Mouse (Mus musculus): ENCODE measurements at regions not wholly inside any gene's neighbourhood (a gene's known extent, or its start where the extent isn't known, plus 50 kb on each side); places are given as distances from the start of the nearest gene placed in this dataset.
"Not testable (repeated sequence)": the region's sequence is repeated elsewhere in the genome, so short reads cannot be mapped to it uniquely, and the experiment has no call there.

DNA sequence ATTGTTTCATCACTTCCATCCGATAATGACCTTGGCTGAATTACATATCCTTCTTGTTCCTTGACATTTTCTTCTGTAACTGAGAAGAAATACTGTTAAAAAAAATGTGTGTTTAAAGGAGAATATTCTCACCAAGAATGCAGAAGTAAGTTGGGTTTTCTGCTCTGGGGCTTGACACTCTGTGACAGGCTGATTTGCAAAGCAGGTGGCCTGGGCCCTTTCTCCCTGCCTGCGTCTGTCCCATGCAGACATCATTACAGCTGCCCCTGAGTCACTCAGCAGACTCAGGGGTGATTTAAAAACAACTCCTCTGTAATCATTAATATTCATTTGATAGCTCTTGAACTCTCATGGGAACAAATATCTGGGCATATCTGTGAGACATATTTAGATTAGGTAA lies 229.4 kb upstream of the Synpr start:
- no peak overlapping the region for H3K4me2 ChIP-seq
- H3K4me1 ChIP-seq, result no peaks in the 10 kb centered on the region
- no peaks in the 10 kb centered on the region for H3K36me3 ChIP-seq
- H3K27me3 ChIP-seq, result no peaks in the 10 kb centered on the region
- no peak overlapping the region for H3K4me3 ChIP-seq (replicated peaks)
- H3K9ac ChIP-seq, result no peak overlapping the region
- no peak for ATAC-seq (replicated peaks; ENCODE audit: low FRiP score)
- no peaks in the 10 kb centered on the region for H3K9me3 ChIP-seq (replicated peaks)
- WGBS, result 61% methylated on average over 2 of the region's 2 CpGs
- no peak overlapping the region for H3K27ac ChIP-seq

DNA sequence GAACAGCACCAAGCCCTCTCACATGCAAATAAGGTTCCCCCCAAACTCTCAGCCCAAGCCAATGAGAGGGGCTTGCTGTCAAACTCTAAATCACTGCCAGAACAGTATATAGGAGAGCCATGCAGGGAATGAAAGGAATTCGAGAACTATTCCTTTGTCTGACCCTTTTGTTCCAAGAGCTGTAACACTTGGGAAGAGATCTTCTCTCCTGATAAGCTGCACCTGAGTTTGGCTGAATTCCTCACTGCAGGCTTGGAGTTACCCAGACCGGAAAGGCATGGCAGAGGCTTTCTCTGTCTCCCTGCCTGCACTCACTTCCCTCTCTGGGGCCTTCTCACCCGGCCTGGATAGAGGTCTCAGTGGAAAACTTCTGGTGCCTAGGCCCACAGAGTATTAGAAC lies 219.7 kb upstream of the Cadps start:
- H3K9ac ChIP-seq; H3K36me3 ChIP-seq; ATAC-seq (replicated peaks; ENCODE audit: low FRiP score); H3K4me2 ChIP-seq; H3K27ac ChIP-seq; H3K9me3 ChIP-seq (replicated peaks); H3K27me3 ChIP-seq; H3K4me1 ChIP-seq; H3K4me3 ChIP-seq (replicated peaks): not testable (repeated sequence)
- WGBS, result 40% methylated on average over 3 of the region's 3 CpGs

DNA sequence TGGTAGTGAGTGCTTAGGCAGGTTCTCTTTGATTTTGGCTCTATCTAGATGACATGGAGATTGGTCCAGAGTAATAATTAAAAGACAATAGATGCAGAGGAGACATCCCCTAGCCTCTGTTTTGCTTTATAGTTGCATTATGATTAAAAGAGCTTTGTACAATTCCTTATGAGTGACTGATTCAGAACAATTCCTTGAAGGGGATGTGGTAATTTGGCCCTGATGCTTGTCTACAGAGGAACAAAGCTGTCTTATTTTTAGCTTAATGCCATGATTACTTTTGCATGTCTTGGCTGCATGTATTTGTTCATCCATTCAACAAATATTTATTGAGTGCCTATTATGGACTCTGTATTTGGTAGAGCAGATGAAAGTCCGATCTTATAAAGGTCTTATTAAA lies 218.9 kb upstream of the Cadps start:
- H3K4me2 ChIP-seq, result no peak overlapping the region
- H3K4me1 ChIP-seq, result no peaks in the 10 kb centered on the region
- no peak for ATAC-seq (replicated peaks; ENCODE audit: low FRiP score)
- 82% methylated on average over 1 of the region's 1 CpGs for WGBS
- no peak overlapping the region for H3K4me3 ChIP-seq (replicated peaks)
- no peaks in the 10 kb centered on the region for H3K36me3 ChIP-seq
- H3K27ac ChIP-seq, result no peak overlapping the region
- no peak overlapping the region for H3K9ac ChIP-seq
- H3K27me3 ChIP-seq, result no peaks in the 10 kb centered on the region
- H3K9me3 ChIP-seq (replicated peaks), result no peaks in the 10 kb centered on the region

DNA sequence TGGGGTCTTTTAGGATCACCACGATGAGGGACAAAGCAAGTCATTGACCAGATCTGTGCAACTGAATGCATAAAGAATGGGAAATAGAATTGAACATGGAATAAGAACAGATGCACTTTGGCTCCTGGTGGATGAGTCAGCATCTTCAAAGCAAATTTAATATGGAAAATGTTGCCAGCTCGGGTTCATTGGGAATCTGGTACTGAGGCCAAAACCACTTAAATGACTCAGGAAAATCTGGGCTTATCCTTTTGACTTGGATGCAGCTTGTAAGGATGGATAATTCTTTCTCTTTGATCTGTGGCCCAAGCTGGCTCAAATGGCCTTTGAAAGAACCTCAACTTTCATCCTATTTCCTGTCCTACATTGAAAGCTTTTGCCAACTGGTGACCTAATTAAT lies 217.3 kb upstream of the Cadps start:
- H3K9ac ChIP-seq, result no peak overlapping the region
- H3K27me3 ChIP-seq, result no peaks in the 10 kb centered on the region
- no peak overlapping the region for H3K4me3 ChIP-seq (replicated peaks)
- ATAC-seq (replicated peaks; ENCODE audit: low FRiP score), result no peak
- no peak overlapping the region for H3K4me2 ChIP-seq
- no peaks in the 10 kb centered on the region for H3K36me3 ChIP-seq
- H3K9me3 ChIP-seq (replicated peaks), result no peaks in the 10 kb centered on the region
- H3K27ac ChIP-seq, result no peak overlapping the region
- WGBS, result 78% methylated on average over 2 of the region's 2 CpGs
- H3K4me1 ChIP-seq, result no peaks in the 10 kb centered on the region

DNA sequence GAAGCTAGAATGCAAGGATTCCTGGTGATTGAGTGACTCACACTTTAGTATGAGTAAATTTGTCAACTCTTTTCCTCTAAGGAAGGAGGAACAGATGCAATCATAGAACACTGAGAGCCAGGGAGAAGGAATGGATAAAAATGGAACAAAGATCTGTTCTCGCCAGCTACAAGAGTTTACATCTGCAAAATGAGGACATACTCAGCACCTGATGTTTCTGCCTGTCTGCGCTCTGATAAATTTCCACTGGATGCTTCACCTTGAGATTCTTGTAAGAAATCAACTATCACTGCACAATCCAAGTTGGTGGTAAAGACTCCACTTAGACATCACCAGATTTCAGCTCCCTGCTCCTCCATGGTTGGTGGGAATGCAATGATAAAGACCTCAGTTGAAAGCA lies 214.5 kb upstream of the Cadps start:
- no peak for ATAC-seq (replicated peaks; ENCODE audit: low FRiP score)
- no peak overlapping the region for H3K27ac ChIP-seq
- WGBS, result 91% methylated on average over 2 of the region's 2 CpGs
- H3K9ac ChIP-seq, result no peak overlapping the region
- no peak overlapping the region for H3K4me3 ChIP-seq (replicated peaks)
- no peak overlapping the region for H3K4me2 ChIP-seq
- no peaks in the 10 kb centered on the region for H3K27me3 ChIP-seq
- H3K4me1 ChIP-seq, result no peaks in the 10 kb centered on the region
- no peaks in the 10 kb centered on the region for H3K36me3 ChIP-seq
- no peaks in the 10 kb centered on the region for H3K9me3 ChIP-seq (replicated peaks)

DNA sequence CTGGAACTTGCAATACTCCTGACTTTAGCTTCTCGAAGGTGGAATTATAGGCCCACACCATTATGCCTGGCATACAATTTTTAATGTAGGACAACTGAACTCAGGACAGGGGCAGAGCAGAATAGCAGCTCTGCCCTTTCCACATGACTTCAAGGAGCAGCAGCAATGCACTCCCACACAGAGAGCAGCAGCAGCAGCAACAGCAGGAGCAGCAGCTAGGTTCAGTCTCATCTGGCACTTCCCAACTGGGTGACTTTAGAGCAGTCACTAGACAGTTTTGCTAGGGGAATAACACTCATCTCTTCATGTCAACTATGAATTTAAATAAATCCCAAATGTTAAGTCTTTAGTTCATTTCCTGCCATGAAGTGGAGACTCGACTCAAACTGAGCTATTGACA lies 206.9 kb upstream of the Cadps start:
- H3K4me2 ChIP-seq, result no peak overlapping the region
- no peaks in the 10 kb centered on the region for H3K9me3 ChIP-seq (replicated peaks)
- no peaks in the 10 kb centered on the region for H3K27me3 ChIP-seq
- no peaks in the 10 kb centered on the region for H3K36me3 ChIP-seq
- H3K9ac ChIP-seq, result no peak overlapping the region
- WGBS, result 76% methylated on average over 2 of the region's 2 CpGs
- H3K4me1 ChIP-seq, result no peaks in the 10 kb centered on the region
- no peak overlapping the region for H3K27ac ChIP-seq
- no peak overlapping the region for H3K4me3 ChIP-seq (replicated peaks)
- ATAC-seq (replicated peaks; ENCODE audit: low FRiP score), result no peak

DNA sequence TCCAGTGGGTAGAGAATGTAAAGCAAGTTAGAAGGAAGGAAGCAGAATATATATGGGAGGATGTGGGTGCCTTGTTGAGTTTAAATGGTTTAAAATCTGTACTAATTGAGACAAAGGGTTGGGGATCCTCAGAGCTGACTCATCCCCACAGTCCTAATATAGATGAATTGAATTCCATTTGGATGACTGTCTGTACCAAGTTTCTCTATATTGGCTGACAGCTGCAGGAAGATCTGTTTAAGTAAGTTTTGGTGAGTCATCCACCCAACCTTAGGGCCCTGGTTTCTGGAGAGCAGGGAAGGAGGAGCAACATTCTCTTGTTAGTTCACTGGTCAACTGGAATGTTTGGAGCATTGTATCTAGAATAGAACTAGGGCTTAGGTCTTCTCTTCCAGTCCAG lies 199.9 kb upstream of the Cadps start:
- Histone ChIP-seq H3K4me1 (no peaks in the 10 kb centered on the region), H3K9ac (no peak overlapping the region), H3K27me3 (no peaks in the 10 kb centered on the region), H3K9me3 (replicated peaks) (no peaks in the 10 kb centered on the region), H3K4me3 (replicated peaks) (no peak overlapping the region), H3K36me3 (no peaks in the 10 kb centered on the region), H3K27ac (no peak overlapping the region), H3K4me2 (no peak overlapping the region)
- no peak for ATAC-seq (replicated peaks; ENCODE audit: low FRiP score)

DNA sequence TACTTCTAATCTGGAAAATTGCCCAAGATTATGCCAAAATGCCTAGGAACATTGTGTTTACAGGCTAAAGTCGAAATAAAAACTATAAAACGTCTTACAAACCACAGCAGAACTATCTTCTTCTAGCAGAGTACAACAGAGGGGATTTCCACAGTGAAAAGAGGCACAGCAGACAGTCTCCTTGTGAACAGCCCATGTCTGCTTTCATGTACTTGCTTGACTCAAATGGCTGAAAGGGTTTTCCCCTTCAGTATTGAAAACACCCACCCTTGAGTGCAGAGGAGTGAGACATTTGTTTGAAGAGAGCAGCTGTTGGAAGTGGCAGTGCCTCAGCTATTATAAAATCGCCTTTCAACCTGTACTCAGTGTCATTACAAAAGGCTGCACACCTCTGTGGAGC lies 188.2 kb upstream of the Cadps start:
- H3K27ac ChIP-seq, result no peak overlapping the region
- 72% methylated on average over 3 of the region's 3 CpGs for WGBS
- no peak overlapping the region for H3K4me3 ChIP-seq (replicated peaks)
- no peak overlapping the region for H3K4me2 ChIP-seq
- no peak overlapping the region for H3K9ac ChIP-seq
- no peaks in the 10 kb centered on the region for H3K27me3 ChIP-seq
- no peaks in the 10 kb centered on the region for H3K4me1 ChIP-seq
- no peaks in the 10 kb centered on the region for H3K36me3 ChIP-seq
- no peak for ATAC-seq (replicated peaks; ENCODE audit: low FRiP score)
- no peaks in the 10 kb centered on the region for H3K9me3 ChIP-seq (replicated peaks)

DNA sequence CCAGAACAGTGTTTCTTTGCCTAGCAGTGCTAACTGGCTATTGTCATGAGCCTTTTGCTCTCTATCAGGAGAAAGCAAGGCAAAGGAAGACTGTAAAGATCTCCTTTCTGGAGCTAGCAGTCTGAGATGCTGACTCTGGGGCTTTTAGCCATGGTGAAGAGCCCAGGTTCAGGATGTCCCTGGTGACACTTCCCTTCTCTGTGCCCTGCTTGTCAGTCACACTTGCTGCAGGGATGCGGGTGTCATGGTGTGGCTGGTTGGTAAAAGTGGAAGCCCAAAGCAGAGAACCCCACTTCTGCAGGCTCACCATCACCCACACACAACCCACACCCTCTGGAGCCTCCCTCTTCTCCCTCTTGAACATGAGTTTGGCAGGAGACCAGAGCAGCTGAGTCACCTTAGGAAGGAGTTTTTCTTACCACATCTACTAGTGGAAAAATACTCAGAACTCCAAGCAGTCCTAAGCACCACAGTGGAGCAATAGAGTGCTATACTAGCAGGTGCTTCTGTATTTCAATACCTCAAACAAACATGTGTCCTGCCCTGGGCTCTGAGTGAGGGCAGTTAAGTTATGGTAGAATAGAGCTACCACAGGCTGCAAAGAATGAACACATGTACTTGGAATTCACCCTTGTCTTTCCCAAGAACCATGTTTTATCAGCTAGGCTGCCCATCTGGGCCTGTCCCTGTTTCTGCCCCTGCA lies 178.3 kb upstream of the Cadps start:
- no peak overlapping the region for H3K27ac ChIP-seq
- no peak overlapping the region for H3K4me2 ChIP-seq
- no peak overlapping the region for H3K9ac ChIP-seq
- no peak overlapping the region for H3K4me3 ChIP-seq (replicated peaks)
- no peak for ATAC-seq (replicated peaks; ENCODE audit: low FRiP score)
- 88% methylated on average over 1 of the region's 1 CpGs for WGBS
- no peaks in the 10 kb centered on the region for H3K36me3 ChIP-seq
- no peaks in the 10 kb centered on the region for H3K9me3 ChIP-seq (replicated peaks)
- H3K4me1 ChIP-seq, result no peaks in the 10 kb centered on the region
- no peaks in the 10 kb centered on the region for H3K27me3 ChIP-seq

DNA sequence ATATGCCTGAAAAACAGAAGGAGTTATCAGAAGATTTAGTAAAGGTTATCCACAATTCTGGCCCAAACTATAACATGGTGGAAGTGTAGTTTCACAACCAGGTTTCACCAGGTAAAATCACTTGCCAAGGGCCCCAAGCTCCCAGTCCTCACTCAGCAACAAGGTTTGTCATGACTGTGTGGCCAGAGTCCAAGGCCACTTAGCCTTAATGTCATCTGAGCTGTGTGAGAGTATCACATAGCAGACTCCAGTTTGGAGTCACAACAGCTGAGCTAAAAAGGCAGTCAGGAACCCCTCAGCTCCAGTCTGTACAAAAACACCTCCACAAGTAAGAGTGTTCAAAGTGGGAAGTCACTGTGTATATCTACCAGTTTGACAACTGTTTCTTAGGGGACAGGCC lies 156.5 kb upstream of the Cadps start:
- Histone ChIP-seq H3K4me1 (no peaks in the 10 kb centered on the region), H3K27ac (no peak overlapping the region), H3K36me3 (no peaks in the 10 kb centered on the region), H3K9me3 (replicated peaks) (no peaks in the 10 kb centered on the region), H3K9ac (no peak overlapping the region), H3K4me2 (no peak overlapping the region), H3K27me3 (no peaks in the 10 kb centered on the region), H3K4me3 (replicated peaks) (no peak overlapping the region)
- no peak for ATAC-seq (replicated peaks; ENCODE audit: low FRiP score)

DNA sequence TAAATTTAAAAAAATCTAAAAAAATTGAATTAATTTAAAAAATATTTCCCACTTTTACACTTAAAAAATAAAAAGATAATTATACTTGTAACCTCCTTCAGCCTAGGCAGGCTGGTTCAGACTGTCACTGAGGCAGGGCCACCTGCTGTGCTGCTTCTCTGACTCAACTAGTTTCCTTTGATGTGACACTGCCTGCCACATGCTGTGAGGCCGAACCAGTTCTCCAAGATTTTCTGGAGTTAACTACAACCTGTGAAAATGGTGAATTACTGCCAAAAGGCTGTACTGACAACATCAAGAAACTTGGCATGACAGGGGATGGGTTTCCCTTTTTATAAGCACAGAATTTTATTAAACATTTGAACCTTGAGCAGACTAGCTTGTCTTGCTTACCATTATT lies 143.6 kb upstream of the Cadps start:
- Histone ChIP-seq H3K27me3 (no peaks in the 10 kb centered on the region), H3K9me3 (replicated peaks) (no peaks in the 10 kb centered on the region), H3K4me2 (no peak overlapping the region), H3K4me1 (no peaks in the 10 kb centered on the region), H3K36me3 (no peaks in the 10 kb centered on the region), H3K9ac (no peak overlapping the region), H3K4me3 (replicated peaks) (no peak overlapping the region), H3K27ac (no peak overlapping the region)
- ATAC-seq (replicated peaks; ENCODE audit: low FRiP score), result no peak
- WGBS, result 9% methylated on average over 1 of the region's 1 CpGs

DNA sequence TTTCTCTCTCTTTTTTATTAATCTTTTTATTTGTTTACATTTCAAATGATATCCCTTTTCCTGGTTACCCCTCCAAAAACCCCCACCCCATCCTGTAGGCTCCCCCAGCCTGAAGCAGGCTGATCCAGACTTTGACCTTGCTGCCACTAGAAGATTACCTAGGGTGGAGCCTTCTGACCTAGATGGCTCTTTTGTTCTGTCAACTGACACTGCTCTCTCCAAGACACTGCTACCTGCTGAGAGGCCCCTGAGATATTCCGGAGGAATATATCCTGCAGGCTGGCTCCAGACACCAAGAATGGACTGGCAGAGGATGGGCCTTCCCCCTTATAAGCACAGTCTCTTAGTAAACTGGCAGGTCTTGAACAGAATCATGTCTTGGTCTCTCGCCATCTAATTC lies 135.0 kb upstream of the Cadps start:
- WGBS, result 79% methylated on average over 2 of the region's 2 CpGs
- H3K27me3 ChIP-seq; H3K9me3 ChIP-seq (replicated peaks); H3K4me1 ChIP-seq; H3K36me3 ChIP-seq; H3K4me2 ChIP-seq; ATAC-seq (replicated peaks; ENCODE audit: low FRiP score); H3K4me3 ChIP-seq (replicated peaks); H3K27ac ChIP-seq; H3K9ac ChIP-seq: not testable (repeated sequence)

DNA sequence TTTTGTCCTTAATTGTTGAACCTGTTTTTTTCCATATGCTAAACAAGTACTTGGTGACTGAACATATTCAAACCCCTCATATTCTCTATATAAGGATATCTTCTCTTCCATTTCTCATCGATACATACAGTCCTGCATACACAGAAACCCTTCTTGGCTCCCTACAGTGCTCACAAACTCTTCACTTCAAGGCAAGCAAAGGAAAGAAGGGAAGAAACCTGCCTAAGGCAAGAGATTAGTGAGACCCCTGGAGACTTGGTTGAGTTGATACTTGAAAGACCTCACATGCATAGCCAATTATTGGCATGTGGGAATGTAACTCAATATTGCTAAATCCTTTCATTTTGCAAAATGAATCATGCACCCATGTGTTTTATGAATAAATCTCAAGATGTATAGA lies 128.0 kb upstream of the Cadps start:
- Histone ChIP-seq H3K36me3 (no peaks in the 10 kb centered on the region), H3K4me3 (replicated peaks) (no peak overlapping the region), H3K4me2 (no peak overlapping the region), H3K9ac (no peak overlapping the region), H3K4me1 (no peaks in the 10 kb centered on the region), H3K27ac (no peak overlapping the region), H3K9me3 (replicated peaks) (no peaks in the 10 kb centered on the region), H3K27me3 (no peaks in the 10 kb centered on the region)
- WGBS, result 97% methylated on average over 1 of the region's 1 CpGs
- no peak for ATAC-seq (replicated peaks; ENCODE audit: low FRiP score)
